ENCODE assay signal across 7 mouse cellular contexts in the genomic region with DNA sequence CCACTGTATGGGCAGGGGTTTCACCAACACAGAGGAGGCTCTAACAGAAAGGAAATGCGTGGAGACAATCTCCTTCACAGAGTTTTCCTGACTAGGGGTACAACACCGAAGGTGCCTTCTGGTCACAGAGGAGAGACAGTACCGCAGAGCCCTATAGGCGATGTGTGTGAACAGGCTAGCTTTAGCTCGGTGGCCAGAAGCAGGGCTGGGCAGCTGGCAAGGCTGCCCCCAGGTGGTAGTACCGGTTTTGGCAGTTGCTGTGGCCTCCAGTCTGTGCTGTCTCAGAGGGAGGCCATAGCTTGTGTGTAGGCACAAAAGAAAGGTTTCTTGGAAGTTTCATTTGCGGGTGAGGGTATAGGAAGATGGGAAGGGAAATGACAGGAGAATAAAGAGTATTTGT. TPM values are rescaled to one million over a fixed set of nuclear protein-coding genes. Genes with fewer than 3 reads are reported as not detected.
DNase-seq lines count a peak whose midpoint lies in the region; ATAC-seq and TF ChIP-seq lines count a peak whose summit lies in the region.

No protein-coding gene starts in this region.

- peak; percentile 70 for DNase-seq in T-cell, adult 2 months (ENCODE audit: low spot score)
- DNase-seq in cerebellum, postnatal 25 days = peak; percentile 77 to 86
- DNase-seq in lung, postnatal 10 days = peak; percentile 83

- peak; percentile 63; the same call in 1 of the 2 replicates for ATAC-seq in heart, embryonic 11.5 days (replicated peaks; ENCODE audit: insufficient number of reproducible peaks, low FRiP score, low TSS enrichment)
- peak; percentile 84; the same call in 1 of the 2 replicates for ATAC-seq in kidney, embryonic 14.5 days (ENCODE audit: low FRiP score, low TSS enrichment)

- H3K36me3 ChIP-seq in E14TG2a.4 (ENCODE audit: insufficient read depth, low read length) = no peaks in the 10 kb centered on the region
- H3K36me3 ChIP-seq in heart, embryonic 11.5 days (ENCODE audit: control insufficient read depth, insufficient read depth, low read length) = no peaks in the 10 kb centered on the region
- H3K36me3 ChIP-seq in kidney, embryonic 14.5 days (ENCODE audit: control insufficient read depth, insufficient read depth, low read length) = no peaks in the 10 kb centered on the region
- H3K36me3 ChIP-seq in small intestine, adult 2 months (ENCODE audit: control insufficient read depth, insufficient read depth, low read length) = no peaks in the 10 kb centered on the region

- H3K4me3 ChIP-seq in E14TG2a.4 (replicated peaks; ENCODE audit: low read length) = no peak overlapping the region
- H3K4me3 ChIP-seq in heart, embryonic 11.5 days (ENCODE audit: low read depth, low read length) = no peak overlapping the region
- H3K4me3 ChIP-seq in kidney, embryonic 14.5 days (ENCODE audit: low read length) = no peak overlapping the region
- no peak overlapping the region for H3K4me3 ChIP-seq in small intestine, adult 2 months (ENCODE audit: low read depth, low read length)

- no peak overlapping the region for H3K27ac ChIP-seq in heart, embryonic 11.5 days (ENCODE audit: low read depth, low read length)
- no peak overlapping the region for H3K27ac ChIP-seq in kidney, embryonic 14.5 days (ENCODE audit: low read depth, low read length)
- peak overlapping the region; percentile 82 for H3K27ac ChIP-seq in small intestine, adult 2 months (ENCODE audit: insufficient read depth, low read depth, low read length)

- no peak for TF ChIP-seq POLR2A in small intestine, adult 2 months (IDR thresholded peaks at IDR 0.05; ENCODE audit: low read depth, low read length)

- TF ChIP-seq CTCF in E14TG2a.4 (conservative IDR thresholded peaks at IDR 0.05; ENCODE audit: low read length) = peak; percentile 49
- TF ChIP-seq CTCF in small intestine, adult 2 months (IDR thresholded peaks at IDR 0.05; ENCODE audit: extremely low read depth, insufficient read length, insufficient replicate concordance, low read depth, low read length) = peak; percentile 88

- peaks cover 36% of the 10 kb centered on the region for H3K4me1 ChIP-seq in E14TG2a.4 (replicated peaks; ENCODE audit: low read depth, low read length)
- peaks cover 7% of the 10 kb centered on the region for H3K4me1 ChIP-seq in heart, embryonic 11.5 days (ENCODE audit: control insufficient read depth, insufficient read depth, low read length)
- H3K4me1 ChIP-seq in kidney, embryonic 14.5 days (ENCODE audit: control insufficient read depth, insufficient read depth, low read length) = no peaks in the 10 kb centered on the region
- H3K4me1 ChIP-seq in small intestine, adult 2 months (ENCODE audit: control insufficient read depth, insufficient read depth, insufficient read length, low read length) = peaks cover 6% of the 10 kb centered on the region; the same call in 1 of the 2 replicates

- no peaks in the 10 kb centered on the region for H3K9me3 ChIP-seq in E14TG2a.4 (ENCODE audit: low read length)
- no peaks in the 10 kb centered on the region for H3K9me3 ChIP-seq in heart, embryonic 11.5 days (replicated peaks; ENCODE audit: control insufficient read depth, low read length)
- no peaks in the 10 kb centered on the region for H3K9me3 ChIP-seq in kidney, embryonic 14.5 days (ENCODE audit: control insufficient read depth, low read length)

- 9% methylated on average over 7 of the region's 7 CpGs for whole genome bisulfite sequencing in heart, embryonic 11.5 days (ENCODE audit: insufficient replicate concordance)
- 14% methylated on average over 7 of the region's 7 CpGs for WGBS in kidney, embryonic 14.5 days
- WGBS in small intestine, adult 2 months = 5% methylated on average over 7 of the region's 7 CpGs

- no peak overlapping the region for H3K9ac ChIP-seq in heart, embryonic 11.5 days (ENCODE audit: low read depth, low read length)
- H3K9ac ChIP-seq in kidney, embryonic 14.5 days (ENCODE audit: low read depth, low read length) = no peak overlapping the region

- H3K4me2 ChIP-seq in heart, embryonic 11.5 days = peak overlapping the region; percentile 22; the same call in 1 of the 2 replicates
- no peak overlapping the region for H3K4me2 ChIP-seq in kidney, embryonic 14.5 days (replicated peaks; ENCODE audit: low read depth, low read length)

- peaks cover 24% of the 10 kb centered on the region for H3K27me3 ChIP-seq in E14TG2a.4 (ENCODE audit: insufficient read depth, low read length)
- peaks cover 15% of the 10 kb centered on the region for H3K27me3 ChIP-seq in heart, embryonic 11.5 days (ENCODE audit: control insufficient read depth, insufficient read depth, low read length)
- H3K27me3 ChIP-seq in kidney, embryonic 14.5 days (ENCODE audit: control insufficient read depth, insufficient read depth, low read length) = no peaks in the 10 kb centered on the region
- no peaks in the 10 kb centered on the region for H3K27me3 ChIP-seq in small intestine, adult 2 months (ENCODE audit: control insufficient read depth, insufficient read depth, low read length)

RNA-seq across cellular contexts. Expression of gene Slc25a1, which starts 10.8 kb away (rescaled TPM):
- 35.9 and 39.5 TPM in 2 replicates for polyA plus RNA-seq in heart, embryonic 11.5 days (2014; fragmentation: Nextera tagmentation; extraction: Ambion mirVana)
- polyA plus RNA-seq in kidney, embryonic 14.5 days (2014; fragmentation: Nextera tagmentation; extraction: Ambion mirVana) = 62.6 and 78.3 TPM in 2 replicates
- polyA plus RNA-seq in small intestine, adult 2 months (2012; rRNA removed) = 204 and 328 TPM in 2 replicates

RNA-seq across cellular contexts. Expression of gene Gsc2, which starts 24.0 kb away (rescaled TPM):
- not detected in 2 replicates for polyA plus RNA-seq in heart, embryonic 11.5 days (2014; fragmentation: Nextera tagmentation; extraction: Ambion mirVana)
- polyA plus RNA-seq in kidney, embryonic 14.5 days (2014; fragmentation: Nextera tagmentation; extraction: Ambion mirVana) = not detected in 2 replicates
- polyA plus RNA-seq in small intestine, adult 2 months (2012; rRNA removed) = 0.36 TPM in 1 of 2 replicates, not detected in the other

RNA-seq across cellular contexts. Expression of gene Ess2, which starts 27.7 kb away (rescaled TPM):
- polyA plus RNA-seq in heart, embryonic 11.5 days (2014; fragmentation: Nextera tagmentation; extraction: Ambion mirVana) = 27.2 and 29.8 TPM in 2 replicates
- polyA plus RNA-seq in kidney, embryonic 14.5 days (2014; fragmentation: Nextera tagmentation; extraction: Ambion mirVana) = 28.5 and 38.5 TPM in 2 replicates
- 6.6 and 15.8 TPM in 2 replicates for polyA plus RNA-seq in small intestine, adult 2 months (2012; rRNA removed)

RNA-seq across cellular contexts. Expression of gene Tssk2, which starts 40.4 kb away (rescaled TPM):
- polyA plus RNA-seq in heart, embryonic 11.5 days (2014; fragmentation: Nextera tagmentation; extraction: Ambion mirVana) = 0.11 TPM in 1 of 2 replicates, not detected in the other
- polyA plus RNA-seq in kidney, embryonic 14.5 days (2014; fragmentation: Nextera tagmentation; extraction: Ambion mirVana) = not detected in 2 replicates
- polyA plus RNA-seq in small intestine, adult 2 months (2012; rRNA removed) = not detected in 2 replicates

RNA-seq across cellular contexts. Expression of gene Dgcr2, which starts 40.5 kb away (rescaled TPM):
- polyA plus RNA-seq in heart, embryonic 11.5 days (2014; fragmentation: Nextera tagmentation; extraction: Ambion mirVana) = 44.8 and 49.9 TPM in 2 replicates
- 73.0 and 91.7 TPM in 2 replicates for polyA plus RNA-seq in kidney, embryonic 14.5 days (2014; fragmentation: Nextera tagmentation; extraction: Ambion mirVana)
- 82.2 and 152 TPM in 2 replicates for polyA plus RNA-seq in small intestine, adult 2 months (2012; rRNA removed)
